Mouse (Mus musculus): ENCODE results near the gene Tlr11. TPM values are rescaled to one million over a fixed set of nuclear protein-coding genes. Genes with fewer than 3 reads are reported as not detected.

The Tlr11 gene
- not detected for total RNA-seq (2021)
- long read RNA-seq, experiment 1 = 0 reads
- long read RNA-seq, experiment 2 = 0 reads

- DNase-seq = no peak
Observed at GRCm38 (mm10) chr14:50357593-50357992, at the start of gene Tlr11. Tlr11 (plus strand) TSS chr14:50357914.

- DNase-seq = no peak
Observed at GRCm38 (mm10) chr14:50326661-50327060, 31.1 kb upstream of the Tlr11 start, which contains the start of gene Olfr734. Olfr734 (minus strand) TSS chr14:50326761.

GRCm38 (mm10) chr14:50348796-50349195 is 8.9 kb upstream of the Tlr11 start, which contains the start of gene Olfr735:
Olfr735 (minus strand) TSS chr14:50348872.
- no peak for DNase-seq

- DNase-seq = no peak
Observed at GRCm38 (mm10) chr14:50352438-50352837, 5.3 kb upstream of the Tlr11 start.

- DNase-seq = no peak
Observed at GRCm38 (mm10) chr14:50356725-50357124, 989 bp upstream of the Tlr11 start.

GRCm38 (mm10) chr14:50360480-50360879 is 2.8 kb downstream of the Tlr11 start:
- DNase-seq = no peak

- no peak for DNase-seq
Observed at GRCm38 (mm10) chr14:50363561-50363960, 5.8 kb downstream of the Tlr11 start.

- no peak for DNase-seq
Observed at GRCm38 (mm10) chr14:50380863-50381262, 23.1 kb downstream of the Tlr11 start, which contains the start of gene Olfr736. Olfr736 (plus strand) TSS chr14:50381163.

- no peak for DNase-seq
Observed at GRCm38 (mm10) chr14:50407268-50407667, 49.6 kb downstream of the Tlr11 start, which contains the start of gene Olfr738. Olfr738 (plus strand) TSS chr14:50407568.

Other genes with a start within 250 kb of the Tlr11 start
- not detected for gene Olfr727, start 234.7 kb upstream of the Tlr11 start, total RNA-seq (2021)
- not detected for gene Olfr728, start 215.2 kb upstream of the Tlr11 start, total RNA-seq (2021)
- gene Olfr729, start 205.0 kb upstream of the Tlr11 start, total RNA-seq (2021) = not detected
- not detected for gene Olfr730, start 169.7 kb upstream of the Tlr11 start, total RNA-seq (2021)
- not detected for gene Olfr731, start 116.0 kb upstream of the Tlr11 start, total RNA-seq (2021)
- gene Olfr732, start 73.7 kb upstream of the Tlr11 start, total RNA-seq (2021) = not detected
- gene Olfr733, start 56.4 kb upstream of the Tlr11 start, total RNA-seq (2021) = not detected
- gene Olfr734, start 31.2 kb upstream of the Tlr11 start, total RNA-seq (2021) = not detected
- not detected for gene Olfr735, start 9.0 kb upstream of the Tlr11 start, total RNA-seq (2021)
- gene Olfr736, start 23.2 kb downstream of the Tlr11 start, total RNA-seq (2021) = not detected
- not detected for gene Olfr738, start 49.7 kb downstream of the Tlr11 start, total RNA-seq (2021)
- not detected for gene Olfr739, start 60.7 kb downstream of the Tlr11 start, total RNA-seq (2021)
- gene Olfr740, start 87.6 kb downstream of the Tlr11 start, total RNA-seq (2021) = not detected
- not detected for gene Olfr741, start 114.8 kb downstream of the Tlr11 start, total RNA-seq (2021)
- not detected for gene Olfr742, start 145.7 kb downstream of the Tlr11 start, total RNA-seq (2021)
- not detected for gene Olfr743, start 163.9 kb downstream of the Tlr11 start, total RNA-seq (2021)